Mouse (Mus musculus) granulocyte monocyte progenitor cell, adult 5-6 weeks (primary cell): ENCODE data around the gene Foxb1. TPM values are rescaled to one million over a fixed set of nuclear protein-coding genes. Genes with fewer than 3 reads are reported as not detected.
A peak's percentile ranks its signal among the peaks of the same experiment; 100 is the strongest.

Experiments used
- ATAC-seq: replicated peaks from 2 replicates; pipeline ENCODE4 v1.8.0; 2016; ENCODE audit warnings: mild to moderate bottlenecking, moderate TSS enrichment, inconsistent platforms; ENCODE audit not compliant: poor library complexity, severe bottlenecking
- total RNA-seq, 2 experiments: library from RNA; stranded (forward) in 1 of 2; stranded (reverse) in 1 of 2; fragments of 200-712, 200-1000 nt in 1 of 2; fragments of >200 nt in 1 of 2; fragmentation: Nextera tagmentation in 1 of 2; gene quantifications; 2 replicates each; pipeline ENCODE4 v1.2.3; 2014 to 2017

The Foxb1 gene
- total RNA-seq, 2 experiments from 2014 or later: not detected

- no peak for ATAC-seq
Observed at GRCm38 (mm10) chr9:69758506-69758905, 2.2 kb downstream of the Foxb1 start.

GRCm38 (mm10) chr9:69757254-69757653 is 3.5 kb downstream of the Foxb1 start:
- peak; percentile 66 for ATAC-seq

- ATAC-seq: no peak
Observed at GRCm38 (mm10) chr9:69756456-69756855, 4.3 kb downstream of the Foxb1 start.

GRCm38 (mm10) chr9:69756041-69756440 is 4.7 kb downstream of the Foxb1 start:
- no peak for ATAC-seq

- no peak for ATAC-seq
Observed at GRCm38 (mm10) chr9:69755157-69755556, 5.6 kb downstream of the Foxb1 start.

- ATAC-seq: no peak
Observed at GRCm38 (mm10) chr9:69754712-69755111, 6.0 kb downstream of the Foxb1 start.

- no peak for ATAC-seq
Observed at GRCm38 (mm10) chr9:69754291-69754690, 6.4 kb downstream of the Foxb1 start.

GRCm38 (mm10) chr9:69747971-69748370 is 12.8 kb downstream of the Foxb1 start:
- no peak for ATAC-seq

- ATAC-seq: no peak
Observed at GRCm38 (mm10) chr9:69728736-69729135, 32.0 kb downstream of the Foxb1 start.

- no peak for ATAC-seq
Observed at GRCm38 (mm10) chr9:69718431-69718830, 42.3 kb downstream of the Foxb1 start.

- no peak for ATAC-seq
Observed at GRCm38 (mm10) chr9:69716364-69716763, 44.4 kb downstream of the Foxb1 start.

- peak; percentile 63 for ATAC-seq
Observed at GRCm38 (mm10) chr9:69715445-69715844, 45.3 kb downstream of the Foxb1 start.

GRCm38 (mm10) chr9:69714346-69714745 is 46.4 kb downstream of the Foxb1 start:
- no peak for ATAC-seq

- ATAC-seq: no peak
Observed at GRCm38 (mm10) chr9:69713577-69714327, 47.0 kb downstream of the Foxb1 start.

GRCm38 (mm10) chr9:69712714-69713525 is 47.8 kb downstream of the Foxb1 start:
- peak; percentile 96 for ATAC-seq

Other genes starting within 250 kb of the Foxb1 start
- gene Bnip2, start 228.5 kb upstream of the Foxb1 start, total RNA-seq (2014; fragmentation: Nextera tagmentation): 92.4 and 110 TPM in 2 replicates
- gene Bnip2, start 228.5 kb upstream of the Foxb1 start, total RNA-seq (2017): 108 and 140 TPM in 2 replicates